Mouse (Mus musculus): ENCODE measurements around the gene Gm20388. TPM values are rescaled to one million over a fixed set of nuclear protein-coding genes. Genes with fewer than 3 reads are reported as not detected.

Gm20388 gene
- total and polyA plus RNA-seq, 2 experiments from 2014 or later = 51.3 TPM; not detected in 1

DNA sequence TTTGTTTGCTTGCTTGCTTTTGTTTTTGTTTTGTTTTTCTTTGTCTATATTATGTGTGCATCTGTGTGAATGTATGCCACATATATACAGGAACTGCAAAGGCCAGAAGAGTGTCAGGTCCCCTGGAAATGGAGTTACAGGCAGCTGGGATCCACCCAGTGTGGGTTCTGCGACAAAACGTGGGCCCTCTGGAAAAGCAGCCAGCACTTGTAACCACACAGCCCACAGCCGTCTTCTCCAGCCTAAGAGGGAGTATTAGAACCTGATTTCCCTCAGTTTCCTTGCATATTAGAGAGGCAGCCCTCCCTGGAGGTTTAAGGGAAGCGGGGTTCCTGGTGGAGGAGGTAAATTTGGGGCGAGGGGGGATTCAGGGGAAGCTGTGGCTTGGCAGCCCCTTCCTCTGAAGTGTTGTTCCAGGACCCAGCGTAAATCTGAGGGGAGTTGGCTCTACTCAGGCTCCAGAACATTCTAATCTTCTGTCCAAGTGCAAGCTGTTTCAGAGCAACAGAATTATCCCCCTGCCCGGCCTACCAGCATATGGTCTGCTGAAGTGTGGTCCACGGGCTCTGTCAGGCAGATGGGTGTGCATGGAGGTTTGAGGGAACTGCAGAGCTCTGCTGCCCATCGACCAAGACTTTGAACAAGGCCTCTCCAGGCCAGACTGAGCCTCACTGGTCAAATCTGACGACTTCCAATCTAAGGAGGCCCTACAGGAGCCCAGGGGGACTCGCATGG lies 392.5 kb downstream of the Gm20388 start:
- peak overlapping the region; percentile 14; the same call in 1 of the 2 replicates for H3K9ac ChIP-seq
- no peak for TF ChIP-seq CTCF (IDR thresholded peaks at IDR 0.05; ENCODE audit: low read depth)
- H3K4me2 ChIP-seq (ENCODE audit: low read depth) = no peak overlapping the region
- H3K4me1 ChIP-seq (ENCODE audit: insufficient read depth) = peaks cover 31% of the 10 kb centered on the region
- no peaks in the 10 kb centered on the region for H3K9me3 ChIP-seq (ENCODE audit: low read length)
- peak overlapping the region; percentile 66 for H3K27ac ChIP-seq (ENCODE audit: low read depth, low read length)
- H3K36me3 ChIP-seq (ENCODE audit: insufficient read depth) = no peaks in the 10 kb centered on the region
- WGBS = 47% methylated on average over 11 of the region's 11 CpGs
- DNase-seq (no peak), ATAC-seq (no peak)
- H3K4me3 ChIP-seq (ENCODE audit: low read depth, low read length) = no peak overlapping the region
- no peaks in the 10 kb centered on the region for H3K27me3 ChIP-seq (ENCODE audit: insufficient read depth, low read length)

DNA sequence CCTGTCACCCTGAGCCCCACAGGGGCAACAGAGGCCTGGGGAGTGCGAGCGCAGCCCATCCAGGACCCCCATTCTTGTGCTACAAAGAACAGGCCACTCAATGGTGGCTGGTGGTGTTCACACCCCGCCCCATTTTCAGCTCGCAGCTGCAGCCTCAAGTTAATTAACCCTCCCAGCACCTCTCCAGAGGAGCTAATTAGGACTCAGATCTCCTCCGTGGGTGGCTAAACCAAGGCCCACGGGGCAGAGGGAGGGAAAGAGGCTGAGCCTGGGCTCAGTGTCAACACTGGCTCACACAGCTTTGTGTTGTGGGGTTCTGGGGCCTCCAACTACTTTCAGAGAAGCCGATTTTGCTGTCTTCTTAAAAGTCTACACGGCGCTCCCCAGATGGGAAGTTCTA lies 393.5 kb downstream of the Gm20388 start:
- Histone ChIP-seq H3K4me2 (ENCODE audit: low read depth) (no peak overlapping the region), H3K4me1 (ENCODE audit: insufficient read depth) (peaks cover 39% of the 10 kb centered on the region), H3K27ac (ENCODE audit: low read depth, low read length) (peak overlapping the region; percentile 66), H3K27me3 (ENCODE audit: insufficient read depth, low read length) (no peaks in the 10 kb centered on the region), H3K36me3 (ENCODE audit: insufficient read depth) (no peaks in the 10 kb centered on the region), H3K9ac (no peak overlapping the region), H3K9me3 (ENCODE audit: low read length) (no peaks in the 10 kb centered on the region), H3K4me3 (ENCODE audit: low read depth, low read length) (no peak overlapping the region)
- ATAC-seq (peak; percentile 44), DNase-seq (no peak)
- 18% methylated on average over 9 of the region's 9 CpGs for WGBS
- no peak for TF ChIP-seq CTCF (IDR thresholded peaks at IDR 0.05; ENCODE audit: low read depth)

DNA sequence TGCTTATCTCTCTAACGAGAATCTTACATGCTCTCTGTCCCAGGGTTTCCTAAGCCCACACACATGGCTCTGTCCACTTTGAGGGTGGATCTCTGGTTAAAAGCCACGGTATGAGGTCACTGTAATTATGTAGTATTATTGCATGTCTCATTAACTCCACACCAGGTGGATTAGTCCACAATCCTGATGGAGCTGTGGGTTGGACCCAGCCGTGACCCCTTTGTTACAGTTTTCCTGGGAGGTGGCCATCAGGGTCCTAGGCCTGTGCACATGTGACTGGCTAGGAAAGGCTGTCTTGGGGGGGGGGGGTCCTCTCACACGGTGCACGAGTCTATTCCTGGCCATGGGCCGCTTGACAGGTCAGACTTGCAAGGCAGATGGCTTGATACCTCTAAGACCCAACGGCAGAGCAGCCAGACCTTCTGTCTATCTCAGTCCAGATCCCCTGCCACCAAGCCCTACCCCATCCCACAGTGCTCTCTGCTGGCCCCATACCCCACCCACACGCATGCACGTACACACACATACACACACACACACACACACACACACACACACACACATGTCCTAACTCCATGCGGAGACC lies 395.3 kb downstream of the Gm20388 start:
- H3K4me1 ChIP-seq (ENCODE audit: insufficient read depth) = peaks cover 41% of the 10 kb centered on the region
- no peaks in the 10 kb centered on the region for H3K9me3 ChIP-seq (ENCODE audit: low read length)
- no peaks in the 10 kb centered on the region for H3K36me3 ChIP-seq (ENCODE audit: insufficient read depth)
- H3K4me2 ChIP-seq (ENCODE audit: low read depth) = no peak overlapping the region
- ATAC-seq (no peak), DNase-seq (no peak)
- no peak overlapping the region for H3K9ac ChIP-seq
- H3K4me3 ChIP-seq (ENCODE audit: low read depth, low read length) = no peak overlapping the region
- no peak overlapping the region for H3K27ac ChIP-seq (ENCODE audit: low read depth, low read length)
- 74% methylated on average over 10 of the region's 10 CpGs for WGBS
- no peaks in the 10 kb centered on the region for H3K27me3 ChIP-seq (ENCODE audit: insufficient read depth, low read length)
- no peak for TF ChIP-seq CTCF (IDR thresholded peaks at IDR 0.05; ENCODE audit: low read depth)

DNA sequence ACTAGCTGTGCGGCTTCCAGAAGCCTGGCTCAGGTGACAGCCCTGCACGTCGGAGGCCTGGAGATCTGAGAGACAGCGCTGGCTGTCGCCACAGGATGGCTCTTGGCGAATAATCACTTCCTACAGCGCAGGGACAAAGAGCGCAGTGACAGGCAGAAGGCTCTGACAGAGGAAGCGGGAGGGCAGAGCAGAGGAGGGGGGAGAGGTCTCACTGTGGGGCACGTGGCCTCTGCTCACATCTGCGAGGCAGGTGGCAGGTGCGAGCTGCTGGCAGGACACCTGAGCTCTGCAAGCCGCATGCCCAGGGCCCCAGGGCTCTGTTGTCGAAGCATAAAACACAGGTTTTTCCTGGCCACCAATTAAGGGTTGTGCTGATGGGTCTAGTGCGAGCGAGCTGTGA lies 396.5 kb downstream of the Gm20388 start:
- no peak for TF ChIP-seq CTCF (IDR thresholded peaks at IDR 0.05; ENCODE audit: low read depth)
- DNase-seq (peak; percentile 65), ATAC-seq (peak; percentile 50)
- no peaks in the 10 kb centered on the region for H3K36me3 ChIP-seq (ENCODE audit: insufficient read depth)
- no peak overlapping the region for H3K4me3 ChIP-seq (ENCODE audit: low read depth, low read length)
- peaks cover 41% of the 10 kb centered on the region for H3K4me1 ChIP-seq (ENCODE audit: insufficient read depth)
- peak overlapping the region; percentile 67 for H3K27ac ChIP-seq (ENCODE audit: low read depth, low read length)
- no peaks in the 10 kb centered on the region for H3K9me3 ChIP-seq (ENCODE audit: low read length)
- no peak overlapping the region for H3K9ac ChIP-seq
- no peak overlapping the region for H3K4me2 ChIP-seq (ENCODE audit: low read depth)
- 11% methylated on average over 16 of the region's 16 CpGs for whole genome bisulfite sequencing
- H3K27me3 ChIP-seq (ENCODE audit: insufficient read depth, low read length) = no peaks in the 10 kb centered on the region

- no peak for TF ChIP-seq CTCF (IDR thresholded peaks at IDR 0.05; ENCODE audit: low read depth)
- DNase-seq (no peak), ATAC-seq (no peak)
- H3K9me3 ChIP-seq (ENCODE audit: low read length) = no peaks in the 10 kb centered on the region
- WGBS = 39% methylated on average over 11 of the region's 11 CpGs
- no peak overlapping the region for H3K9ac ChIP-seq
- H3K4me3 ChIP-seq (ENCODE audit: low read depth, low read length) = no peak overlapping the region
- H3K27ac ChIP-seq (ENCODE audit: low read depth, low read length) = peak overlapping the region; percentile 67
- H3K27me3 ChIP-seq (ENCODE audit: insufficient read depth, low read length) = no peaks in the 10 kb centered on the region
- H3K4me2 ChIP-seq (ENCODE audit: low read depth) = no peak overlapping the region
- H3K36me3 ChIP-seq (ENCODE audit: insufficient read depth) = no peaks in the 10 kb centered on the region
- H3K4me1 ChIP-seq (ENCODE audit: insufficient read depth) = peaks cover 41% of the 10 kb centered on the region
Measured at GRCm38 (mm10) chr8:120307528-120307927, 396.9 kb downstream of the Gm20388 start.

GRCm38 (mm10) chr8:120308131-120308530 lies 397.5 kb downstream of the Gm20388 start:
- peaks cover 40% of the 10 kb centered on the region for H3K4me1 ChIP-seq (ENCODE audit: insufficient read depth)
- H3K27me3 ChIP-seq (ENCODE audit: insufficient read depth, low read length) = no peaks in the 10 kb centered on the region
- DNase-seq (no peak), ATAC-seq (no peak)
- no peaks in the 10 kb centered on the region for H3K36me3 ChIP-seq (ENCODE audit: insufficient read depth)
- no peak overlapping the region for H3K9ac ChIP-seq
- no peaks in the 10 kb centered on the region for H3K9me3 ChIP-seq (ENCODE audit: low read length)
- no peak overlapping the region for H3K4me2 ChIP-seq (ENCODE audit: low read depth)
- no peak for TF ChIP-seq CTCF (IDR thresholded peaks at IDR 0.05; ENCODE audit: low read depth)
- H3K27ac ChIP-seq (ENCODE audit: low read depth, low read length) = peak overlapping the region; percentile 29; the same call in 1 of the 2 replicates
- H3K4me3 ChIP-seq (ENCODE audit: low read depth, low read length) = no peak overlapping the region
- WGBS = 46% methylated on average over 8 of the region's 8 CpGs

GRCm38 (mm10) chr8:120308553-120308952 lies 397.9 kb downstream of the Gm20388 start:
- H3K4me3 ChIP-seq (ENCODE audit: low read depth, low read length) = no peak overlapping the region
- peak overlapping the region; percentile 66; the same call in 1 of the 2 replicates for H3K27ac ChIP-seq (ENCODE audit: low read depth, low read length)
- no peak for ATAC-seq
- no peak for TF ChIP-seq CTCF (IDR thresholded peaks at IDR 0.05; ENCODE audit: low read depth)
- no peak overlapping the region for H3K4me2 ChIP-seq (ENCODE audit: low read depth)
- H3K36me3 ChIP-seq (ENCODE audit: insufficient read depth) = no peaks in the 10 kb centered on the region
- no peak for DNase-seq
- H3K9ac ChIP-seq = no peak overlapping the region
- H3K27me3 ChIP-seq (ENCODE audit: insufficient read depth, low read length) = no peaks in the 10 kb centered on the region
- H3K4me1 ChIP-seq (ENCODE audit: insufficient read depth) = peaks cover 36% of the 10 kb centered on the region
- no peaks in the 10 kb centered on the region for H3K9me3 ChIP-seq (ENCODE audit: low read length)
- 40% methylated on average over 9 of the region's 9 CpGs for WGBS

All from forebrain, postnatal 0 days (tissue).